Mouse (Mus musculus): ENCODE data around the gene Dmrtb1.

DNA sequence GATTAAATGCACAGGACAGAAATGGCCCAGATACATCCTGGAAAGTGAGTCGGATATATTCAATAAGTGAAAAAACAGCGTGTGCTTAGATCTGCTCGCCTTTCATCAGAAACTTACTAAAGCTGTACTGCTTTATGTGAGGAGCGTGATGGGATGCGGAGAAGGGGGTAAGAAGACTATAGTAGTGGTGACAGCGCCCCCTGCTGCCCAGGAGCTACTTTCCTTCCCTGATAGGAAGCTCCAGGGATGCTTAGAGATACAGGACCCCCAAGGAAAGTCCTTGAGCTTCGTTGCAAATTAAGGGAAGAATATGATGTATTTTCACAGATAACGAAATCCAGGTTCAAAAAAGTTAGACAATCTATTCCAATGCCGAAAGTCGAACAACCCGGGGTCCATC, 17.1 kb upstream of the Dmrtb1 start:
- TF ChIP-seq MAFK (IDR thresholded peaks at IDR 0.05; ENCODE audit: insufficient read depth, low read depth, low read length) (no peak), ZNF384 (IDR thresholded peaks at IDR 0.05; ENCODE audit: low read depth, low read length) (no peak), CHD2 (IDR thresholded peaks at IDR 0.05; ENCODE audit: low read depth, low read length) (no peak)

All from ES-E14 (cell line).